Mouse (Mus musculus) kidney, postnatal 36 days (tissue): ENCODE measurements around the gene Olfr616.
"Not testable (repeated sequence)": the region's sequence is repeated elsewhere in the genome, so short reads cannot be mapped to it uniquely, and the experiment has no call there.

ENCODE experiments used
- DNase-seq, 2 experiments: peaks; one replicate each; pipeline ENCODE4 v3.0.0; 2021 to 2022; ENCODE audit warnings: mixed read lengths in 2 of 2

Gene Olfr616

GRCm38 (mm10) chr7:103569043-103569442, at the start of gene Olfr616:
TSS of gene Olfr616 (minus strand) at chr7:103569143.
- no peak for DNase-seq

GRCm38 (mm10) chr7:103612434-103612833, 43.5 kb upstream of the Olfr616 start, which contains the start of gene Olfr620:
TSS of gene Olfr620 (minus strand) at chr7:103612534.
- no peak for DNase-seq

GRCm38 (mm10) chr7:103607425-103607824, 38.5 kb upstream of the Olfr616 start:
- no peak for DNase-seq

GRCm38 (mm10) chr7:103600275-103600674, 31.3 kb upstream of the Olfr616 start, which contains the start of gene Olfr619:
TSS of gene Olfr619 (plus strand) at chr7:103600575.
- DNase-seq = no peak

- no peak for DNase-seq
These were observed 20.9 kb upstream of the Olfr616 start, which contains the start of gene Olfr618 for GRCm38 (mm10) chr7:103589803-103590202. TSS of gene Olfr618 (plus strand) at chr7:103590103.

GRCm38 (mm10) chr7:103572761-103573160, 3.8 kb upstream of the Olfr616 start, which contains the start of gene Olfr617:
TSS of gene Olfr617 (plus strand) at chr7:103573061.
- no peak for DNase-seq

GRCm38 (mm10) chr7:103555779-103556178, 13.2 kb downstream of the Olfr616 start, which contains the start of gene Olfr615:
TSS of gene Olfr615 (plus strand) at chr7:103556079.
- no peak for DNase-seq

GRCm38 (mm10) chr7:103547774-103548173, 21.2 kb downstream of the Olfr616 start, which contains the start of gene Olfr613:
TSS of gene Olfr613 (plus strand) at chr7:103548074.
- no peak for DNase-seq

GRCm38 (mm10) chr7:103542617-103543016, 26.3 kb downstream of the Olfr616 start, which contains the start of gene Olfr612:
TSS of gene Olfr612 (minus strand) at chr7:103542717.
- not testable (repeated sequence) for DNase-seq

GRCm38 (mm10) chr7:103520746-103521145, 48.2 kb downstream of the Olfr616 start, which contains the start of gene Olfr611:
TSS of gene Olfr611 (minus strand) at chr7:103520846.
- not testable (repeated sequence) for DNase-seq
